1 mouse cellular context compared by ENCODE assay signal in genomic region chr11:23770760-23771506, GRCm38 (mm10).
A peak's percentile ranks its signal among the peaks of the same experiment; 100 is the strongest.
TF ChIP-seq lines count a peak whose summit lies in the region.

TSS of gene Rel (minus strand) at chr11:23770970.

TF ChIP-seq in CH12.LX, 34 proteins besides CTCF, POLR2A, EP300 and RAD21 (continued from another document):
- TF ChIP-seq JUND (conservative IDR thresholded peaks at IDR 0.05; ENCODE audit: low read depth, low read length) = peak; percentile 42; the same call in 1 of the 2 replicates
- TF ChIP-seq MAX (IDR thresholded peaks at IDR 0.05; ENCODE audit: low read length) = no peak; the same call in none of the 2 replicates
- TF ChIP-seq MEF2A (IDR thresholded peaks at IDR 0.05; ENCODE audit: borderline replicate concordance, low read depth, low read length) = peak; percentile 91; the same call in 1 of the 2 replicates
- TF ChIP-seq ETS1 (conservative IDR thresholded peaks at IDR 0.05; ENCODE audit: low read depth, low read length) = peak; percentile 93
- TF ChIP-seq SIN3A (IDR thresholded peaks at IDR 0.05; ENCODE audit: low read length) = peak; percentile 87
- TF ChIP-seq CHD2 (IDR thresholded peaks at IDR 0.05; ENCODE audit: low read length) = peak; percentile 67; the same call in 1 of the 2 replicates
- peak; percentile 81; the same call in 1 of the 2 replicates for TF ChIP-seq MAZ (IDR thresholded peaks at IDR 0.05; ENCODE audit: low read depth, low read length)
- peak; percentile 66; the same call in 1 of the 2 replicates for TF ChIP-seq MYC (IDR thresholded peaks at IDR 0.05; ENCODE audit: low read depth, low read length)
TF ChIP-seq in CH12.LX: peak in this region for 19.
